Mouse (Mus musculus) thymus, adult 18-20 months (tissue): Measurements from ENCODE around the gene Scgb1b24.

Experiments
- DNase-seq, 2 experiments: peaks; one replicate each; pipeline ENCODE4 v3.0.0; 2022; ENCODE audit warnings: mixed read lengths in 2 of 2

Gene Scgb1b24

GRCm38 (mm10) chr7:33743499-33743898 lies at the start of gene Scgb1b24:
Gene Scgb1b24 (plus strand): TSS chr7:33743799.
- no peak for DNase-seq

DNA sequence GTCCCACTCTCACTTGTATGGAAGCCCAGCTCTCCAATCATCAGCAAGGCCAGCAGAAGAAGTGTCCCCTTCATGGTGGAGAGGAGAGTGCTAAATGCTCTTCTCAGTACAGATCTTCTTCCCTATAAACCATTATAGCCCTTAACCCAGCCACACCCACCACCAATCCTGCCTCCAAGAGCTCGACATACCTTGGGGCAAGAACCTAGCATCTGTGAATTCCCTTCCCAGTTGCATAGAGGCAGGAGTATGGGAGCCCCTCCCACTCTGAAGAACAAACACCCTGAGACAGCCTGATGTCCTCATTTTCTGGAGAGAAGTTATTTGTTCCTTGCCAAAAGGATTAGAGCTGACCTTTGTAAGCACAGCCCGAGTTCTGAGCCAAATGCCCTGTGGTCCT lies 4.4 kb upstream of the Scgb1b24 start, which contains the start of gene Scgb2b24:
Scgb2b24 (minus strand) TSS at position 101 of the 400 bp plus-strand sequence.
- no peak for DNase-seq
